Mouse (Mus musculus) neural tube, embryonic 15.5 days (tissue): Measurements from ENCODE around the gene Gm20388. TPM values are rescaled to one million over a fixed set of nuclear protein-coding genes. Genes with fewer than 3 reads are reported as not detected.

ENCODE experiments used
- ATAC-seq: fragments of 200-750 bp; cut with Nextera tagmentation; 2 replicates; pipeline ENCODE4 v1.8.0; 2017; ENCODE audit warnings: mild to moderate bottlenecking, moderate TSS enrichment, moderate library complexity; ENCODE audit not compliant: low FRiP score
- H3K27ac ChIP-seq: fragments of 300-500 bp; sonication (generic); replicated peaks from 2 replicates; pipeline ENCODE4 v1.5.1; 2015; ENCODE audit warnings: mild to moderate bottlenecking, inconsistent platforms
- H3K27me3 ChIP-seq: fragments of 300-500 bp; sonication (generic); replicated peaks from 2 replicates; pipeline ENCODE4 v1.6.1; 2015; ENCODE audit warnings: inconsistent platforms
- H3K36me3 ChIP-seq: fragments of 300-500 bp; sonication (generic); 2 replicates; pipeline ENCODE4 v1.6.1; 2015; ENCODE audit warnings: inconsistent platforms
- H3K4me1 ChIP-seq: fragments of 300-500 bp; sonication (generic); 2 replicates; pipeline ENCODE4 v1.6.1; 2015; ENCODE audit warnings: inconsistent platforms
- H3K4me2 ChIP-seq: fragments of 300-500 bp; sonication (generic); 2 replicates; pipeline ENCODE4 v1.6.1; 2015; ENCODE audit warnings: inconsistent platforms, mild to moderate bottlenecking, moderate library complexity
- H3K4me3 ChIP-seq: fragments of 300-500 bp; sonication (generic); replicated peaks from 2 replicates; pipeline ENCODE4 v1.5.1; 2015; ENCODE audit warnings: mild to moderate bottlenecking, inconsistent platforms
- H3K9ac ChIP-seq: fragments of 300-500 bp; sonication (generic); replicated peaks from 2 replicates; pipeline ENCODE4 v1.6.1; 2015; ENCODE audit warnings: mild to moderate bottlenecking, inconsistent platforms
- H3K9me3 ChIP-seq: fragments of 300-500 bp; sonication (generic); replicated peaks from 2 replicates; pipeline ENCODE4 v1.6.1; 2016; ENCODE audit warnings: inconsistent platforms
- WGBS: fragments of 180-500 bp; shearing (Covaris S2); methylation state at CpG from one replicate; pipeline ENCODE4 v1.1.7; 2015; ENCODE audit warnings: mixed read lengths; 5-methylcytosine and 5-hydroxymethylcytosine counted together
- polyA plus RNA-seq: library from polyadenylated mRNA; unstranded; fragments of >200 nt; fragmentation: Nextera tagmentation; extraction: Ambion mirVana; gene quantifications from 2 replicates; pipeline ENCODE4 v1.2.1, GENCODE M21; 2015

Gene Gm20388
- polyA plus RNA-seq, 1 experiment from 2014 or later = not detected

DNA sequence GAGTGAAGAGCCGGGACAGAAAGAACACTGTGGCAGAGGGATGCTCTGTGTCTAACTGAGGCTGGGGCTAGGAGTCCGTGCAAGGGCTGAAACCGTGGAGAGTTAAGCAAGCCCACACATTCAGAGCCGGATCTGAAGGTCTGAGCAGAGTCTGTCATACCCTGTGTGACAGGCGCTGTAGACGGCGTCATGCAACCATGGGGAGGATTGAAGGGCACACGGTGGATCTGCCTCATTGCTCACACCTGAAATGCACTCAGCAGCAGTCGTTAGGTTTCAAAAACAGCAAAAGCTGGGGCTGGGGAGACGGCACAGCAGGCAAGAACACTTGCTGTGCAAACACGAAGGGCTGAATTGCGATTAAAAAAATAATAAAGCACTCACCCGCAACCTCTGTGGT is 433.9 kb downstream of the Gm20388 start:
- WGBS = 16% methylated on average over 13 of the region's 13 CpGs
- peak overlapping the region; percentile 71 for H3K27ac ChIP-seq
- H3K9me3 ChIP-seq = no peaks in the 10 kb centered on the region
- peaks cover 82% of the 10 kb centered on the region for H3K4me1 ChIP-seq
- no peak overlapping the region; the same call in 1 of the 2 replicates for H3K4me2 ChIP-seq
- no peak overlapping the region for H3K4me3 ChIP-seq
- H3K27me3 ChIP-seq = no peaks in the 10 kb centered on the region
- H3K36me3 ChIP-seq = no peaks in the 10 kb centered on the region
- H3K9ac ChIP-seq = 0 out of 2 replicates have a peak overlapping the region, but pooled peaks have one; percentile 14
- ATAC-seq = no peak

DNA sequence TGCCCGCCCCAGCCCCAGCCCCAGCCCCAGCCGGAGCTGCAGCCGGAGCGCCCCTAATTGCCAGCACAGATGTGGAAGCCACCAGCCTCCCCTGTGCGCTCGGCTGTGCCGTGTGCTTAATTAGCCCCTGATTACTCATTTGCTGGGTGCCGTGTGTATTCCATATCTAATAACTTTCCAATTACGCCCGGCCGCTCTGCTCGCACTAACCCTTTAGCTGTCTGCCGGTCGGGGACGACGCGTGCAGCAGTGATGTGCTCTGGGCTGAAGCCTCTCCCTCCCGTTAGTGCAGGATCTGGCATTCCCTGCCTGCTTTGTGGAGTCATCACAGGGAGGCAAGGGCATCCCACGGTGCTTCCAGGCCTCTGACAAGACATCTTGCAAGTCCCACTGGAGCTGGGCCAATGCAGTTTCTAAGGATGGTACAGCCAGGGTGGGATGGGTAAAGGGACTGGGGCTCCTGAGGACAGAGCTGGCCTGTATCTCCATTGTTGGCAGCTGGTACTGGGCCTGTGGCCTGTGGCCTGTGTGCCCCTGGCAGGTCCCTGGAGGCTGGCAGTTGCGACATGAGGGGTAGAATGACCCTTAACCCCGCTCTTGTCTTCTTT is 437.2 kb downstream of the Gm20388 start:
- Histone ChIP-seq H3K4me2 (peak overlapping the region; percentile 31), H3K4me1 (peaks cover 83% of the 10 kb centered on the region)
- WGBS = 30% methylated on average over 21 of the region's 21 CpGs

DNA sequence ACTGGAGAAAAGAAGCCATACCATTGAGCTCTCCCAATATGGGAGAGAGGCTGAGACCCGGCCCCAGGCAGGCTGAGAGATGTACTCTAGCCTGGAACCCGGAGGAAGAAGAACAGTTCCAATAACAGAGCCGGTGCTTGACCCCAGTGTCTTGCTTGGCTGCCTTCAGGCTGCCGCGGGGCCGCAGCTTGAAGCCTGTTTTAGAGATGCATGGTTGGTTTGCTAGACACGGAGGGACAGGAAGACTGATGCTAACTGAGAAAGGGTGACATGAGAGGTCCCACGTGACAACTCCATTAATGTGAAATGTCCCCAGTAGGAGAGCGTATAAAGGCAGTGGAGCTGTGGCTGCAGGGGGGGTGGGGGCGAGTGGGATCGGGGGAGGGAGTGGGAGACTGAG is 438.3 kb downstream of the Gm20388 start:
- ATAC-seq = no peak
- 20% methylated on average over 11 of the region's 11 CpGs for WGBS
- H3K4me3 ChIP-seq = no peak overlapping the region
- H3K36me3 ChIP-seq = no peaks in the 10 kb centered on the region
- 0 out of 2 replicates have a peak overlapping the region, but pooled peaks have one; percentile 33 for H3K27ac ChIP-seq
- H3K9me3 ChIP-seq = no peaks in the 10 kb centered on the region
- peak overlapping the region; percentile 30; the same call in 1 of the 2 replicates for H3K9ac ChIP-seq
- H3K27me3 ChIP-seq = no peaks in the 10 kb centered on the region
- peaks cover 83% of the 10 kb centered on the region for H3K4me1 ChIP-seq
- H3K4me2 ChIP-seq = no peak overlapping the region

More for the DNA sequence above, 437.2 kb downstream of the Gm20388 start:
- Histone ChIP-seq H3K27me3 (no peaks in the 10 kb centered on the region), H3K36me3 (no peaks in the 10 kb centered on the region), H3K4me3 (no peak overlapping the region), H3K9me3 (no peaks in the 10 kb centered on the region), H3K9ac (0 out of 2 replicates have a peak overlapping the region, but pooled peaks have one; percentile 10), H3K27ac (peak overlapping the region; percentile 80)
- peak; percentile 45 for ATAC-seq

DNA sequence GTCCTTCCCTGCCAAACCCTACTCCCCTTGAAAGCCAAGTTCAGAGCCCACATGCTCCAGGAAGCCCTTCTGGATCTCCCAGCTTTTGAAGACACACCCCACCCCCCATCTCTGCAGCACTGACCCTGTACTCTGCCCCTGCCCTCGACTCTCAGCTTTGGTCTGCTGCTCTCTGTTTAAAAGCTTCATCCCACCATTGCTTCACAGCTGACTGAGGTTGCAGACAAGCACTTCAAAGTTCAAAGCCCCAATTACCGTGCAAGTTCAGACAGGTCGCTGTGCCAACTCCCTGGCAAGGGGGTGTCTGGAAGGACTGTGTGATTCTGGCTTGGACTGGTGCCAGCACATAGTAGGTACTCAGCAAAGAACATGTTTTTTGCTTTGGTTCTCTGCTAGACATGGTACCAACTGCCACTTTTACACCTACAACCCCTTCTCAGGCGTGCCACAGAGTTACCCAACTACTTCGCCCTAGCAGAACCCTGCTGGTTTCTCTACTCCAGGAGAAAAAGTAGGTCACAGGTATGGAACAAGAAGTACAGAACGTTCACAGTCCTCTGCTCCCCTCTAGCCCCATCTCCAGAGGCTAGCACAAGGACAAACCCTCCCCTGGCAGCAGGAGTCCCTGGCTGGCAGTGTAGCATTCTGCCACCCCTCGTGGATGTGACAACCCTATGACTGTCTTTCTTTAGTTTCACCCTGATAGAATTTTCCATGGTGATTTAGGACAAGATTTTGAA is 440.9 kb downstream of the Gm20388 start:
- no peaks in the 10 kb centered on the region for H3K9me3 ChIP-seq
- no peaks in the 10 kb centered on the region for H3K27me3 ChIP-seq
- peaks cover 75% of the 10 kb centered on the region for H3K4me1 ChIP-seq
- no peak overlapping the region for H3K4me2 ChIP-seq
- ATAC-seq = no peak
- H3K27ac ChIP-seq = no peak overlapping the region
- H3K9ac ChIP-seq = 0 out of 2 replicates have a peak overlapping the region, but pooled peaks have one; percentile 17
- no peaks in the 10 kb centered on the region for H3K36me3 ChIP-seq
- WGBS = 59% methylated on average over 7 of the region's 7 CpGs
- no peak overlapping the region for H3K4me3 ChIP-seq

DNA sequence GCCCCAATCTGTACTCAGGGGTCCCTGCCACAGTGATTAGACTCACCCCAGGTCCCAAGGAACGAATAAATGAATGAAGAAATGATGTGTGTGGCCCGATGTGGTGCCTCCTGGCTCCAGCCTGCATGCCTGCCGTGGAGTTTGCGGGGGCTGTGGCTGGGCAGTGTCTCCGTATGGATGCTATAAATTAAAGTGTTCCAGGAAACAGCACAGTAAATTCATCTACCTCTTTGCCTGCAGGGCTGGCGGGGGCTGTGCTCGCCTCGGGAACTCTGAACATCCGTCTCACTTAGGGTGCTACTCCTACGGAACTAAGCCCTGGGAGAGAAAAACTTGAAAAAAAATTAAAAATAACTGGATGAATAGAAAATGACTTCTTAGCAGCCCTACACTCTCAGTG is 441.5 kb downstream of the Gm20388 start:
- no peaks in the 10 kb centered on the region for H3K9me3 ChIP-seq
- 18% methylated on average over 10 of the region's 10 CpGs for WGBS
- no peak overlapping the region for H3K4me3 ChIP-seq
- H3K27me3 ChIP-seq = no peaks in the 10 kb centered on the region
- no peak for ATAC-seq
- H3K27ac ChIP-seq = no peak overlapping the region
- H3K4me1 ChIP-seq = peaks cover 69% of the 10 kb centered on the region
- no peaks in the 10 kb centered on the region for H3K36me3 ChIP-seq
- 0 out of 2 replicates have a peak overlapping the region, but pooled peaks have one; percentile 17 for H3K9ac ChIP-seq
- no peak overlapping the region for H3K4me2 ChIP-seq

DNA sequence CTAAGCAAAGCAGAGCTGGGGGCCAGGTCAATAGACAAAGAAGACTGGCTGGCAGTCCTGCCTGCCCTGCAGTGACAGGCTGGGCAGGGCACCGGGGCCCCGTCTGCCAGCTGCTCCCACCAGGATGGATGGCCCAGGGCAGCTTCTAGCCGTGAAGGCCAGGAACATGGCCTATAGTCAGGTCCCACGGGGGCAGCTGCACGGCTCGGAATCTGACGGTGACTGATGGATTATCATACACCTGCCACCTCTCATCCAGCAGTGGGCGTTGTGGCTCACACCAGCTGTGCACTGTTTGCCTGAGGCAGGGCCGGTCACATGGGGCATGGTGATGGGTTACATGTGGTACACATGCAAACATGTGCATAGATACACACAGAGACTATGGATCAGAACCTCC is 445.4 kb downstream of the Gm20388 start:
- no peak for ATAC-seq
- peaks cover 64% of the 10 kb centered on the region for H3K4me1 ChIP-seq
- H3K27ac ChIP-seq = no peak overlapping the region

DNA sequence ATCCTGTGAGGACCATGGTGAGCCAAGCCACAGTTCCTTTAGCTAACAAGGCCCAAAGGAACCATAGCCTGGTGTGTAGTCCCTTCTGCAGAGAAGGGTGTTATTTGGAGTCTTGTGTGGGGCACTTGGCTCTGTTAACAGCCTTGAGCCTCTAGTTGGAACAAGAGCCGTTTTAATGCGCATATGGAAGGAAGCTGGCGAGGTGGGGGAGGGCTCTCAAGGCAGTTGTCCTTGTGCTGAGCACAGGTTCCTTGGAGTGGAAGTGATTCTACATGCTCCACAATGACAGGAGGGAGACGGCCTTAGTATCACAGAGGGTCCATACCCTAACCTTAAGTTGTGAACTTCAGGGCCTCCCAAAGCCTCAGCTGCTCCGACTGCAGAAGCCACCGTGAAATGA is 446.9 kb downstream of the Gm20388 start:
- H3K9ac ChIP-seq = no peak overlapping the region
- no peak overlapping the region for H3K4me2 ChIP-seq
- H3K27me3 ChIP-seq = no peaks in the 10 kb centered on the region
- H3K4me3 ChIP-seq = no peak overlapping the region
- peaks cover 51% of the 10 kb centered on the region for H3K4me1 ChIP-seq
- H3K36me3 ChIP-seq = no peaks in the 10 kb centered on the region
- 56% methylated on average over 6 of the region's 6 CpGs for WGBS
- ATAC-seq = no peak
- H3K27ac ChIP-seq = no peak overlapping the region
- H3K9me3 ChIP-seq = no peaks in the 10 kb centered on the region

More for the DNA sequence above, 445.4 kb downstream of the Gm20388 start:
- Histone ChIP-seq H3K36me3 (no peaks in the 10 kb centered on the region), H3K27me3 (no peaks in the 10 kb centered on the region), H3K4me2 (no peak overlapping the region), H3K4me3 (no peak overlapping the region), H3K9me3 (no peaks in the 10 kb centered on the region), H3K9ac (no peak overlapping the region)
- 18% methylated on average over 9 of the region's 9 CpGs for WGBS

DNA sequence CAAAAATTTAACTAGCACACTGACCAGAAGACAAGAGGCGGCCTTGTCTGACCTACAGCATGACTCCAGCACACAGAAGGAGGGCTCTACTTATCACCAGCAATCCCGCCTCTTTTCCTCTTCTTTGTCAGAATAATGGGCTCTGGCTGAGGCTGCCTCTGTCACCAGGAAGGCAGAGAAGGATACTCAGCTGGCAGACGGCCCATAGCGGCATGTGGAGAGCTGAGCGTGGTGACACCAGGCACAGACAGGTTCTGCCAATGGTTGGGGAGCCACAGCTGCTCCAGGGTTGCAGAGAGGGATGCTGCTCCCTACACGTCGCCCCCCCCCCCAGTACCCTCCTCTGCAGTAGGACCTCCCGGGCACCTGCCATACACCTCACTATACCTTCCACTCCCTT is 450.7 kb downstream of the Gm20388 start:
- H3K9ac ChIP-seq = no peak overlapping the region
- H3K27ac ChIP-seq = no peak overlapping the region
- no peak for ATAC-seq
- no peak overlapping the region for H3K4me2 ChIP-seq
- no peaks in the 10 kb centered on the region for H3K36me3 ChIP-seq
- WGBS = 51% methylated on average over 7 of the region's 8 CpGs
- H3K4me3 ChIP-seq = no peak overlapping the region
- H3K9me3 ChIP-seq = no peaks in the 10 kb centered on the region
- H3K4me1 ChIP-seq = peaks cover 42% of the 10 kb centered on the region
- no peaks in the 10 kb centered on the region for H3K27me3 ChIP-seq

DNA sequence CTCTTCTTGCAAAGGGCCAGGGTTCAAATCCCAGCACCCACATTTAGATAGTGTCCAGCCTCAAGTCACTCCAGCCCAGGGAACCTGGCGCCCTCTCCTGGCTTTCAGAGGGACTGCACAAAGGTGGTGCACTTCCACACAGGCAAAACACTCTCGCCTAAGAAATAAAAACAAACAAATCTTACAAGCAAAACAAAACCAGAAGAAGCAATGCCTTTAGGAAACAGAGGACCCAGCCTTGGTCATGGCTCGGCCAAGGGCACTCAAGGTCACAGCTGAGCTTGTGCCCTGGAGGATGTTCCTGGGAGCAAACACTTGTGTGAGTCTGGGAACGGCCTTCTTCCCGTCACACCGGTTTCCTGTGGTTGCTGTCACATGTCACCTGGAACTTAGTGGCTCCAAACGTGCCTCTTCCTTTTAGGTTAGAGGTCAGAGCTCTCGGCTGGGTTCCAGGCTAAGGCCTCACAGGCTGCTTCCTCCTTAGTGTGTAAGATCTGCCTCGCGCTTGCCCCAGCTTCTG is 453.0 kb downstream of the Gm20388 start:
- Histone ChIP-seq H3K4me1 (peaks cover 42% of the 10 kb centered on the region), H3K9me3 (no peaks in the 10 kb centered on the region), H3K36me3 (no peaks in the 10 kb centered on the region), H3K27ac (0 out of 2 replicates have a peak overlapping the region, but pooled peaks have one; percentile 45), H3K4me3 (no peak overlapping the region), H3K9ac (no peak overlapping the region), H3K4me2 (no peak overlapping the region), H3K27me3 (no peaks in the 10 kb centered on the region)
- ATAC-seq = no peak
- 71% methylated on average over 10 of the region's 10 CpGs for WGBS

DNA sequence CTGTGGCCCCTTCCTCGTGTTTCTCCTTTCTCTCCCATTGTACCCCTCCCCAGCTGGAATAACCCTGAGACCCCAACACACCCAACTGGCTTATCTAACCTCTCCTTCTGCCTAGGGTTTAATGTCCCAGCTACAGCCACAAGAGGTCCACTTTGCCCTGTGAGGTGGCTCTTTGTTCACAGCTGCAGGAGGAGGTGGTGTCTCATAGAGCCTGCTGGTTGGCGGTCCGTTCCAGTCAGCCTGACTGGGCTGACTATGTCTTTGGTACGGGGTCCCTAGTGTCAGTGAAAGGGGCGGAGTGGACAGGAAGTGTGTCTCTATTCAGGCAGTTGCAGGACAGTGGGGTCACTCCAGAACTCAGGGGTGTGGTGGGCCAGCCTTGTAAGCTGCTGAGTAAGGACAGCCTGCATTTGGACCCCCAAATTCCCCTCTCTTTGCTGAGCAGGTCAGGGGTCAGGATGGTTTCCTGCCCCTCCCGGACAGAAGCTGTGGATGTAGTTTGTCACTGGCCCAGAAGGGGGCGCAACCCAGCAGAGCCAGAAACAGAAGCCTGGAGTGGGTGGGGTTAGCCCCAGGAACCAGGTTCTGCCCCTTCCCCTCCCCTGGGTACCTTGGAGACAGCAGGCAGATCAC is 453.6 kb downstream of the Gm20388 start:
- Histone ChIP-seq H3K9ac (no peak overlapping the region), H3K4me3 (no peak overlapping the region), H3K4me2 (no peak overlapping the region), H3K4me1 (peaks cover 45% of the 10 kb centered on the region), H3K27me3 (no peaks in the 10 kb centered on the region), H3K27ac (0 out of 2 replicates have a peak overlapping the region, but pooled peaks have one; percentile 45), H3K36me3 (no peaks in the 10 kb centered on the region), H3K9me3 (no peaks in the 10 kb centered on the region)
- WGBS = 46% methylated on average over 7 of the region's 7 CpGs
- no peak for ATAC-seq

DNA sequence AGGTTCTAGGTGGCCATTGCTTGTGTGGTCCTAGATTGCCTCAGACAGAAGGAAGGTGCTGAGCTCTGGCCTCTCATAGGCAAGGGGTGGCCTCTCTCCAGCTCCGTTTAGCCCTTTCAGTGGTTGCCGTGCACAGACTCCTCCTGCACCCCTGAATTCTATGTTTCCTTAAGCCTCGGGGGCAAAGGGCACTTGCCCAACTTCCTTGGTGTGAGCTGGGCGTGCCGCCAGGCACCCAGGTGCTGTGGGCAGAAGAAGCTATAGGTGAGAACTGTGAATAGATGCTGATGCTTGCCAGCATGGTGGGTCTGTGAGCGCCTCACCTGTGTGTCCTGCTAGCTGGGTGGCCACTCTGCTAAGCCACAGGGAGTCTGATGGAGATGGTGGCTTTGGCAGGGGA is 456.2 kb downstream of the Gm20388 start:
- Histone ChIP-seq H3K27me3 (no peaks in the 10 kb centered on the region), H3K27ac (no peak overlapping the region), H3K4me1 (peaks cover 47% of the 10 kb centered on the region), H3K4me3 (no peak overlapping the region), H3K9ac (no peak overlapping the region), H3K4me2 (no peak overlapping the region), H3K36me3 (no peaks in the 10 kb centered on the region), H3K9me3 (no peaks in the 10 kb centered on the region)
- ATAC-seq = no peak
- 91% methylated on average over 6 of the region's 6 CpGs for WGBS
